Mouse (Mus musculus) hindbrain, embryonic 12.5 days (tissue): ENCODE results near the gene Psme2. TPM values are rescaled to one million over a fixed set of nuclear protein-coding genes. Genes with fewer than 3 reads are reported as not detected.

ENCODE experiments used
- ATAC-seq: fragments of 200-750 bp; cut with Nextera tagmentation; 2 replicates; pipeline ENCODE4 v1.8.0; 2017; ENCODE audit warnings: moderate TSS enrichment; ENCODE audit not compliant: low FRiP score
- H3K27ac ChIP-seq: fragments of 300-500 bp; sonication (generic); 2 replicates; pipeline ENCODE4 v1.5.1; 2016; ENCODE audit warnings: mild to moderate bottlenecking
- H3K27me3 ChIP-seq: fragments of 300-500 bp; sonication (generic); 2 replicates; pipeline ENCODE4 v1.6.1; 2016; ENCODE audit warnings: mild to moderate bottlenecking
- H3K36me3 ChIP-seq: fragments of 300-500 bp; sonication (generic); 2 replicates; pipeline ENCODE4 v1.6.1; 2016; ENCODE audit warnings: mild to moderate bottlenecking
- H3K4me1 ChIP-seq: fragments of 300-500 bp; sonication (generic); 2 replicates; pipeline ENCODE4 v1.6.1; 2016
- H3K4me2 ChIP-seq: fragments of 300-500 bp; sonication (generic); replicated peaks from 2 replicates; pipeline ENCODE4 v1.6.1; 2016; ENCODE audit warnings: mild to moderate bottlenecking
- H3K4me3 ChIP-seq: fragments of 300-500 bp; sonication (generic); 2 replicates; pipeline ENCODE4 v1.5.1; 2016; ENCODE audit warnings: mild to moderate bottlenecking
- H3K9ac ChIP-seq: fragments of 300-500 bp; sonication (generic); 2 replicates; pipeline ENCODE4 v1.6.1; 2016; ENCODE audit warnings: mild to moderate bottlenecking, moderate library complexity
- H3K9me3 ChIP-seq: fragments of 300-500 bp; sonication (generic); replicated peaks from 2 replicates; pipeline ENCODE4 v1.6.1; 2016; ENCODE audit warnings: mild to moderate bottlenecking
- WGBS: fragments of 180-500 bp; shearing (Covaris S2); methylation state at CpG from one replicate; pipeline ENCODE4 v1.1.7; 2016; 5-methylcytosine and 5-hydroxymethylcytosine counted together
- polyA plus RNA-seq: library from polyadenylated mRNA; unstranded; fragments of >200 nt; fragmentation: Nextera tagmentation; extraction: Ambion mirVana; gene quantifications from 2 replicates; pipeline ENCODE4 v1.2.1, GENCODE M21; 2016

Gene Psme2
- polyA plus RNA-seq, 1 experiment from 2014 or later = 234 TPM

- Histone ChIP-seq H3K9me3 (no peaks in the 10 kb centered on the region), H3K36me3 (peaks cover 20% of the 10 kb centered on the region), H3K4me3 (peak within 1 kb of the TSS; percentile 71), H3K4me2 (peak within 1 kb of the TSS; percentile 88), H3K27ac (peak within 1 kb of the TSS; percentile 79), H3K27me3 (no peaks in the 10 kb centered on the region), H3K4me1 (peaks cover 10% of the 10 kb centered on the region), H3K9ac (peak within 1 kb of the TSS; percentile 88)
- ATAC-seq = peak; percentile 87
- WGBS = 0% methylated on average over 32 of the region's 32 CpGs
These were observed 12.8 kb downstream of the Psme2 start, which contains the start of gene Psme1 for GRCm38 (mm10) chr14:55577871-55578667. TSS of gene Psme1 (plus strand) at chr14:55578123.

GRCm38 (mm10) chr14:55576376-55576775 lies 14.5 kb downstream of the Psme2 start:
- Histone ChIP-seq H3K4me3 (no peak overlapping the region), H3K27ac (no peak overlapping the region), H3K9me3 (no peaks in the 10 kb centered on the region), H3K36me3 (peaks cover 16% of the 10 kb centered on the region), H3K27me3 (no peaks in the 10 kb centered on the region), H3K9ac (no peak overlapping the region), H3K4me1 (peaks cover 10% of the 10 kb centered on the region), H3K4me2 (no peak overlapping the region)
- WGBS = 76% methylated on average over 16 of the region's 16 CpGs
- ATAC-seq = no peak

DNA sequence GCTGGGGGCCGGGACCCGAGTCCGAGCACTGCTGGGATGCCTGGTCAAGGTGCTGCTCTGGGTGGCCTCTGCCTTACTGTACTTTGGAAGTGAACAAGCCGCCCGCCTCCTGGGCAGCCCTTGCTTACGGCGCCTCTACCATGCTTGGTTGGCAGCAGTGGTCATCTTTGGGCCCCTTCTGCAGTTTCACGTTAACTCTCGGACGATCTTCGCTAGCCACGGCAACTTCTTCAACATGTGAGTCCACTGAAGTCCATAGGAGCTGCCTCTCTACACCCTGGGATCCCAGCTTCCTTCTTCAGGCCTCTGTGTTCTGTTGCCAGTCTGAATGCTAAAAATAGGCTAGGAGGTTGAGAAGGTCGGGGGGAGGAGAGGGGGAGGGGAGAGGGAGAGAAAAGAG lies 15.2 kb downstream of the Psme2 start:
- no peak overlapping the region for H3K9ac ChIP-seq
- peaks cover 10% of the 10 kb centered on the region for H3K4me1 ChIP-seq
- no peaks in the 10 kb centered on the region for H3K9me3 ChIP-seq
- H3K27me3 ChIP-seq = no peaks in the 10 kb centered on the region
- H3K36me3 ChIP-seq = peaks cover 12% of the 10 kb centered on the region
- H3K4me3 ChIP-seq = no peak overlapping the region
- no peak for ATAC-seq
- H3K4me2 ChIP-seq = no peak overlapping the region
- 73% methylated on average over 13 of the region's 13 CpGs for whole genome bisulfite sequencing
- no peak overlapping the region for H3K27ac ChIP-seq

DNA sequence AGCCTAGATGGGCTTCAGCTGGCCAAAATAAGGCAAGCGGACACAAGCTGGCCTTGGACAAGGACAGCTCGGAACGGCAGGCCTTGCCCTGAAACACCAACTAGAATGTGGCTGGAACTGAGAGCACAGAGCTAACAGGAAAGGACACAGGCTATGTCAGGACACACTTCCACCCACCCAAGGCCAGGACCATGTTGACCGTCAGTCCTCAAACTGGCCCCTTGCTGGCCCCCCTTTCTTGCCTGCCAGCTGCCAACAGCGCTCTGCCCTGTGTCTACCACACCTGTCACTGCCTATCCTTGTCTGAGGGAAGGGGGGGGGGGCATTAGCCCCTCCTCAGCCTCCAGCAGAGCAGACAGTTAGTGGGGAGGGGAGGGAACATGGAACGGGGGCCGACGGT lies 15.6 kb downstream of the Psme2 start, which contains the start of gene Fitm1:
TSS of gene Fitm1 (plus strand) at position 316 of the 400 bp plus-strand sequence.
- WGBS = 80% methylated on average over 8 of the region's 8 CpGs
- Histone ChIP-seq H3K27me3 (no peaks in the 10 kb centered on the region), H3K9ac (no peak within 1 kb of the TSS), H3K9me3 (no peaks in the 10 kb centered on the region), H3K4me3 (no peak within 1 kb of the TSS), H3K4me2 (no peak within 1 kb of the TSS), H3K27ac (no peak within 1 kb of the TSS), H3K4me1 (peaks cover 10% of the 10 kb centered on the region), H3K36me3 (peaks cover 10% of the 10 kb centered on the region)
- ATAC-seq = no peak

GRCm38 (mm10) chr14:55571760-55572159 lies 19.2 kb downstream of the Psme2 start:
- no peak for ATAC-seq
- peaks cover 38% of the 10 kb centered on the region for H3K36me3 ChIP-seq
- H3K27me3 ChIP-seq = no peaks in the 10 kb centered on the region
- H3K4me2 ChIP-seq = no peak overlapping the region
- H3K9me3 ChIP-seq = no peaks in the 10 kb centered on the region
- no peaks in the 10 kb centered on the region for H3K4me1 ChIP-seq
- no peak overlapping the region for H3K4me3 ChIP-seq
- no peak overlapping the region for H3K27ac ChIP-seq
- H3K9ac ChIP-seq = no peak overlapping the region

- Histone ChIP-seq H3K36me3 (peaks cover 50% of the 10 kb centered on the region), H3K9me3 (no peaks in the 10 kb centered on the region), H3K4me1 (no peaks in the 10 kb centered on the region), H3K27me3 (no peaks in the 10 kb centered on the region), H3K4me3 (no peak overlapping the region), H3K4me2 (no peak overlapping the region), H3K9ac (no peak overlapping the region), H3K27ac (no peak overlapping the region)
- 86% methylated on average over 2 of the region's 2 CpGs for WGBS
- ATAC-seq = no peak
These were observed 20.3 kb downstream of the Psme2 start for GRCm38 (mm10) chr14:55570588-55570987.

- ATAC-seq = no peak
- no peaks in the 10 kb centered on the region for H3K9me3 ChIP-seq
- 91% methylated on average over 3 of the region's 3 CpGs for WGBS
- no peak overlapping the region for H3K27ac ChIP-seq
- peaks cover 77% of the 10 kb centered on the region for H3K36me3 ChIP-seq
- H3K4me1 ChIP-seq = peaks cover under 1% of the 10 kb centered on the region; the same call in 1 of the 2 replicates
- H3K4me2 ChIP-seq = no peak overlapping the region
- H3K9ac ChIP-seq = no peak overlapping the region
- H3K27me3 ChIP-seq = no peaks in the 10 kb centered on the region
- no peak overlapping the region for H3K4me3 ChIP-seq
These were observed 23.4 kb downstream of the Psme2 start for GRCm38 (mm10) chr14:55567496-55567895.

DNA sequence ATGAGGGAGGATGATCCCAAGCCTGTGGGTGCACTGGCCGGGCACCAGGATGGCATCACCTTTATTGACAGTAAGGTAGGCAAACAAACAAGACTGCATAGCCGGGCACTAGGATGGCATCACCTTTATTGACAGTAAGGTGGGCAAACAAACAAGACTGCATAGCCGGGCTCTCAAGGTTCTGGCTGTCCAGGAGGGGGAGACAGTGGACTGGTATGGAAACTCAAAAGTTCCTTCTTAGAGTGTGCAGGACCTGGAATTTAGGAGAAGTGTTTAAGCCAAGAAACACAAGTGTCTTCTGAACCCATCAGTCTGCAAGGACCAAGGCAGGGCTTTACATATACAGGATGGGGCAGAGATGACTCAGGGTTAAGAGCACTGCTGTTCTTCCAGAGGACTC lies 25.2 kb downstream of the Psme2 start:
- Histone ChIP-seq H3K27me3 (no peaks in the 10 kb centered on the region), H3K36me3 (peaks cover 75% of the 10 kb centered on the region), H3K9me3 (no peaks in the 10 kb centered on the region), H3K4me3 (no peak overlapping the region), H3K9ac (no peak overlapping the region), H3K4me1 (peaks cover 17% of the 10 kb centered on the region), H3K4me2 (no peak overlapping the region), H3K27ac (no peak overlapping the region)
- ATAC-seq = no peak
- 88% methylated on average over 3 of the region's 3 CpGs for WGBS

DNA sequence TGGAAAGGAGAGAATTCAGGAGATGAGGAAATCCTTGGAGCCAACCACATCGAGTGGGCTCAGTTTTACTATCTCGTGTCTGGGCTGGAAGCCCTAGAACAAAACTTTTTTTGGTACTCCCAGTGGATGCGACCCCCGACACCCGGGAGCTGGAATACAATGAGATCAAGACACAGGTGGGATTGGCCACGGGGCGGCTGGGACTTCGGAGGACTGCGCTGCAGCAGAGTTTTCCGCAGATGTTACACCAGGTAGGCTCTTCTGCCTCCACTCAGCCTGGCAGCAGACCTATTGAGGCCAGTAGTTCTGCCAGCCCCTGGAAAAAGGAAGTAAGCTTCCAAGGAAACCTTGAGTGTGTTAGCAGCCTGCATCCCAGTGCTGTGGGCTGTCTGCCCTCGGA lies 27.7 kb downstream of the Psme2 start:
- Histone ChIP-seq H3K27ac (no peak overlapping the region), H3K4me2 (no peak overlapping the region), H3K9me3 (no peaks in the 10 kb centered on the region), H3K36me3 (peaks cover 53% of the 10 kb centered on the region), H3K4me1 (peaks cover 20% of the 10 kb centered on the region), H3K4me3 (no peak overlapping the region), H3K27me3 (no peaks in the 10 kb centered on the region), H3K9ac (no peak overlapping the region)
- 93% methylated on average over 11 of the region's 11 CpGs for WGBS
- ATAC-seq = no peak

GRCm38 (mm10) chr14:55561860-55562259 lies 29.1 kb downstream of the Psme2 start:
- H3K9ac ChIP-seq = peak overlapping the region; percentile 71; the same call in 1 of the 2 replicates
- WGBS = 87% methylated on average over 10 of the region's 10 CpGs
- no peak overlapping the region for H3K27ac ChIP-seq
- H3K9me3 ChIP-seq = no peaks in the 10 kb centered on the region
- peak overlapping the region; percentile 89; the same call in 1 of the 2 replicates for H3K4me2 ChIP-seq
- no peak overlapping the region; the same call in 1 of the 2 replicates for H3K4me3 ChIP-seq
- H3K27me3 ChIP-seq = no peaks in the 10 kb centered on the region
- H3K4me1 ChIP-seq = peaks cover 20% of the 10 kb centered on the region
- ATAC-seq = no peak
- H3K36me3 ChIP-seq = peaks cover 40% of the 10 kb centered on the region

DNA sequence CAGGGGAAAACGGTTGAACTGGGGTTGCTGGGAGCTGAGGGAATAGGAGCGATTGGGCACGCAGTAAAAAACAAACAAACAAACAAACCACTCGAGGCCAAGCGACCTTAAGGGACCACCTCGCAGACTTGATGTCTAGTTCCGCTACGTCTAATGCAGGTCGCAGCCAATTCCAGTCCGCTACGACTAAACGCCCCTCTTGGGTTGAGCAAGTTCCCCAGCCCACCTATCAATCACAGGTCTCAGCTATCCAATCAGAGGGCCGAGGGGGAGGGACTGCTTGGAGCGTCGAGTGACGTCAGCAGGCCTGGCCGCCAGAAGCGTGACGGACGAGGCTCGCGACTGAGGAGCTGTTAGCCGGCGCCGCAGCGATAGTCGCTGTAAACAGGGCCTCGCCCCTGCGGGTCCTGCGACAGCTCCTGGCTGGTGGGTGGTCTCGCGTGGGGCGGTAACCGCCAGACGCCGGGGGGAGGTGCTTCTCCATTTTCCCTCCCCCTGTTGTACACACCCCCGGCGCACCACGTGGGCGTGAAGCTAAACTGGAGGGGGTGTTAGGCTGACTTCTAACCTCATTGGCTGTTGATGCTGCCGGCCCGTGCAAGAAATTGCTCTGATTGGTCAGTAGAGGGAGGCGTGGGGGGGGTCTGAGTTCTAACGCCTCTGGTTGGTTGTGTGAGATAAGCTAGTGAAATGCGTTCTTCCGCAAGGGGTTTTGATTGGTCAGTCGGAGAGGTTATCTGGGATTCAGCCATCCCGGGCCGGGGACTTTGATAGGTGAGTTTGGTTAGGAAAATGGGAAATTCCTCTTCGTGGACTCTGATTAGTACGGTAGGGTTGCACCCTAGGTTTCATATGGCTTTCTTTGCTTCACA lies 30.5 kb downstream of the Psme2 start, which contains the start of gene A730061H03Rik:
TSS of gene A730061H03Rik (minus strand) at position 205 of the 872 bp plus-strand sequence.
- Histone ChIP-seq H3K4me2 (peak within 1 kb of the TSS; percentile 89), H3K9ac (peak within 1 kb of the TSS; percentile 71), H3K4me3 (peak within 1 kb of the TSS; percentile 64), H3K27ac (peak within 1 kb of the TSS; percentile 96), H3K27me3 (no peaks in the 10 kb centered on the region), H3K36me3 (peaks cover 26% of the 10 kb centered on the region), H3K4me1 (peaks cover 20% of the 10 kb centered on the region), H3K9me3 (no peaks in the 10 kb centered on the region)
- under 1% methylated on average over 51 of the region's 51 CpGs for WGBS
- ATAC-seq = peak; percentile 98

GRCm38 (mm10) chr14:55559799-55560201 lies 31.1 kb downstream of the Psme2 start, which contains the start of gene Dcaf11:
TSS of gene Dcaf11 (plus strand) at chr14:55560006.
- H3K4me1 ChIP-seq = peaks cover 20% of the 10 kb centered on the region
- H3K9me3 ChIP-seq = no peaks in the 10 kb centered on the region
- no peaks in the 10 kb centered on the region for H3K27me3 ChIP-seq
- H3K36me3 ChIP-seq = peaks cover 19% of the 10 kb centered on the region
- H3K27ac ChIP-seq = peak within 1 kb of the TSS; percentile 96
- peak within 1 kb of the TSS; percentile 71 for H3K9ac ChIP-seq
- under 1% methylated on average over 27 of the region's 27 CpGs for WGBS
- peak within 1 kb of the TSS; percentile 89 for H3K4me2 ChIP-seq
- peak; percentile 81 for ATAC-seq
- peak within 1 kb of the TSS; percentile 64 for H3K4me3 ChIP-seq
